Mouse (Mus musculus) spleen, postnatal 4 days (tissue): Measurements from ENCODE around the gene Gm28308.

Experiments used
- DNase-seq, 2 experiments: peaks; one replicate each; pipeline ENCODE4 v3.0.0; 2022; ENCODE audit warnings: low spot score in 2 of 2

Gm28308 gene

GRCm38 (mm10) chr6:52205221-52205620, 7.9 kb downstream of the Gm28308 start:
- DNase-seq, result no peak

GRCm38 (mm10) chr6:52204050-52204752, 8.9 kb downstream of the Gm28308 start, which contains the start of gene Hoxa5:
Gene Hoxa5, minus strand, starts transcription at chr6:52204587.
- DNase-seq, result peak; percentile 27 to 73

- DNase-seq, result peak in 1 of 2 experiments; percentile 62
These were observed 9.6 kb downstream of the Gm28308 start for GRCm38 (mm10) chr6:52203371-52204049.

GRCm38 (mm10) chr6:52203121-52203370, 10.1 kb downstream of the Gm28308 start:
- DNase-seq, result no peak

GRCm38 (mm10) chr6:52202362-52203120, 10.6 kb downstream of the Gm28308 start:
- DNase-seq, result no peak

- no peak for DNase-seq
These were observed 11.9 kb downstream of the Gm28308 start for GRCm38 (mm10) chr6:52201269-52201668.

GRCm38 (mm10) chr6:52200751-52201250, 12.3 kb downstream of the Gm28308 start:
- DNase-seq, result no peak

- no peak for DNase-seq
These were observed 12.9 kb downstream of the Gm28308 start for GRCm38 (mm10) chr6:52200073-52200750.

GRCm38 (mm10) chr6:52197271-52197670, 15.9 kb downstream of the Gm28308 start:
- no peak for DNase-seq

- no peak for DNase-seq
These were observed 16.3 kb downstream of the Gm28308 start for GRCm38 (mm10) chr6:52196811-52197210.

- DNase-seq, result no peak
These were observed 18.4 kb downstream of the Gm28308 start for GRCm38 (mm10) chr6:52194690-52195089.

GRCm38 (mm10) chr6:52191860-52192550, 21.1 kb downstream of the Gm28308 start:
- peak; percentile 74 to 89 for DNase-seq

GRCm38 (mm10) chr6:52190906-52191810, 22.0 kb downstream of the Gm28308 start, which contains the start of gene Hoxa4:
Gene Hoxa4, minus strand, starts transcription at chr6:52191753.
- DNase-seq, result peak in 1 of 2 experiments; percentile 61

- DNase-seq, result peak in 1 of 2 experiments; percentile 55
These were observed 22.7 kb downstream of the Gm28308 start for GRCm38 (mm10) chr6:52190410-52190809.

GRCm38 (mm10) chr6:52189909-52190308, 23.2 kb downstream of the Gm28308 start:
- DNase-seq, result no peak

- DNase-seq, result no peak
These were observed 24.0 kb downstream of the Gm28308 start for GRCm38 (mm10) chr6:52189172-52189591.

GRCm38 (mm10) chr6:52186500-52186899, 26.6 kb downstream of the Gm28308 start:
- DNase-seq, result no peak

GRCm38 (mm10) chr6:52185834-52186233, 27.3 kb downstream of the Gm28308 start:
- DNase-seq, result no peak

- no peak for DNase-seq
These were observed 27.9 kb downstream of the Gm28308 start for GRCm38 (mm10) chr6:52185222-52185621.

- DNase-seq, result no peak
These were observed 28.5 kb downstream of the Gm28308 start for GRCm38 (mm10) chr6:52184668-52185067.
